Mouse (Mus musculus) limb, embryonic 15.5 days (tissue): ENCODE data around the gene Taok1. TPM values are rescaled to one million over a fixed set of nuclear protein-coding genes. Genes with fewer than 3 reads are reported as not detected.
A peak's percentile ranks its signal among the peaks of the same experiment; 100 is the strongest.

Source experiments
- ATAC-seq: fragments of 200-750 bp; cut with Nextera tagmentation; 2 replicates; pipeline ENCODE4 v1.8.0; 2017; ENCODE audit warnings: low read depth, moderate TSS enrichment; ENCODE audit not compliant: insufficient number of reproducible peaks, low FRiP score, low TSS enrichment
- H3K27ac ChIP-seq: fragments of 300-500 bp; sonication (generic); 2 replicates; pipeline ENCODE4 v1.5.1; 2015; ENCODE audit warnings: moderate library complexity, mild to moderate bottlenecking, inconsistent platforms
- H3K27me3 ChIP-seq: fragments of 300-500 bp; sonication (generic); 2 replicates; pipeline ENCODE4 v1.6.1; 2015; ENCODE audit warnings: inconsistent platforms
- H3K36me3 ChIP-seq: fragments of 300-500 bp; sonication (generic); 2 replicates; pipeline ENCODE4 v1.6.1; 2015; ENCODE audit warnings: inconsistent platforms
- H3K4me1 ChIP-seq: fragments of 300-500 bp; sonication (generic); 2 replicates; pipeline ENCODE4 v1.6.1; 2015; ENCODE audit warnings: inconsistent platforms
- H3K4me2 ChIP-seq: fragments of 300-500 bp; sonication (generic); 2 replicates; pipeline ENCODE4 v1.6.1; 2015; ENCODE audit warnings: mild to moderate bottlenecking, inconsistent platforms
- H3K4me3 ChIP-seq: fragments of 300-500 bp; sonication (generic); 2 replicates; pipeline ENCODE4 v1.5.1; 2015; ENCODE audit warnings: mild to moderate bottlenecking, inconsistent platforms
- H3K9ac ChIP-seq: fragments of 300-500 bp; sonication (generic); 2 replicates; pipeline ENCODE4 v1.6.1; 2015; ENCODE audit warnings: inconsistent platforms
- H3K9me3 ChIP-seq: fragments of 300-500 bp; sonication (generic); 2 replicates; pipeline ENCODE4 v1.6.1; 2016; ENCODE audit warnings: inconsistent platforms
- WGBS: fragments of 180-500 bp; shearing (Covaris S2); methylation state at CpG from one replicate; pipeline ENCODE4 v1.1.7; 2015; 5-methylcytosine and 5-hydroxymethylcytosine counted together
- polyA plus RNA-seq: library from polyadenylated mRNA; unstranded; fragments of >200 nt; fragmentation: Nextera tagmentation; extraction: Ambion mirVana; gene quantifications from 2 replicates; pipeline ENCODE4 v1.2.1, GENCODE M21; 2015

Gene Taok1
- polyA plus RNA-seq, 1 experiment from 2014 or later, result 13.3 TPM

- Histone ChIP-seq H3K9ac (peak within 1 kb of the TSS; percentile 41), H3K9me3 (no peaks in the 10 kb centered on the region), H3K4me2 (peak within 1 kb of the TSS; percentile 97), H3K36me3 (peaks cover 3% of the 10 kb centered on the region; the same call in 1 of the 2 replicates), H3K4me1 (peaks cover 37% of the 10 kb centered on the region), H3K27me3 (peaks cover 30% of the 10 kb centered on the region), H3K4me3 (peak within 1 kb of the TSS; percentile 72), H3K27ac (peak within 1 kb of the TSS; percentile 23; the same call in 1 of the 2 replicates)
- ATAC-seq, result peak; percentile 25; the same call in 1 of the 2 replicates
- WGBS, result under 1% methylated on average over 66 of the region's 72 CpGs
Measured at GRCm38 (mm10) chr11:77514832-77515636, 92.6 kb downstream of the Taok1 start, which contains the start of gene Abhd15. Gene Abhd15, plus strand, starts transcription at chr11:77515121.

GRCm38 (mm10) chr11:77514281-77514831 is 93.3 kb downstream of the Taok1 start:
- Histone ChIP-seq H3K27ac (peak overlapping the region; percentile 8; the same call in 1 of the 2 replicates), H3K36me3 (peaks cover 5% of the 10 kb centered on the region)

GRCm38 (mm10) chr11:77513811-77514170 is 93.8 kb downstream of the Taok1 start:
- Histone ChIP-seq H3K4me3 (peak overlapping the region; percentile 72), H3K27me3 (peaks cover 30% of the 10 kb centered on the region), H3K9ac (0 out of 2 replicates have a peak overlapping the region, but pooled peaks have one; percentile 33), H3K9me3 (no peaks in the 10 kb centered on the region), H3K36me3 (peaks cover 9% of the 10 kb centered on the region), H3K4me1 (peaks cover 42% of the 10 kb centered on the region), H3K4me2 (peak overlapping the region; percentile 72), H3K27ac (0 out of 2 replicates have a peak overlapping the region, but pooled peaks have one; percentile 23)
- no peak for ATAC-seq
- 9% methylated on average over 10 of the region's 10 CpGs for WGBS

More at GRCm38 (mm10) chr11:77514281-77514831, 93.3 kb downstream of the Taok1 start:
- H3K4me3 ChIP-seq, result peak overlapping the region; percentile 72
- peaks cover 30% of the 10 kb centered on the region for H3K27me3 ChIP-seq
- H3K9me3 ChIP-seq, result no peaks in the 10 kb centered on the region
- 14% methylated on average over 19 of the region's 19 CpGs for WGBS
- ATAC-seq, result no peak
- H3K4me2 ChIP-seq, result peak overlapping the region; percentile 97
- H3K4me1 ChIP-seq, result peaks cover 37% of the 10 kb centered on the region
- H3K9ac ChIP-seq, result no peak overlapping the region

- Histone ChIP-seq H3K36me3 (peaks cover 9% of the 10 kb centered on the region), H3K4me1 (peaks cover 48% of the 10 kb centered on the region), H3K27me3 (peaks cover 25% of the 10 kb centered on the region), H3K9me3 (no peaks in the 10 kb centered on the region), H3K9ac (peak overlapping the region; percentile 67), H3K4me3 (peak overlapping the region; percentile 72), H3K4me2 (peak overlapping the region; percentile 72), H3K27ac (peak overlapping the region; percentile 92)
- peak; percentile 84 for ATAC-seq
- under 1% methylated on average over 72 of the region's 84 CpGs for WGBS
Measured at GRCm38 (mm10) chr11:77512891-77513810, 94.5 kb downstream of the Taok1 start.

GRCm38 (mm10) chr11:77511336-77511735 is 96.3 kb downstream of the Taok1 start:
- peaks cover 14% of the 10 kb centered on the region for H3K27me3 ChIP-seq
- no peaks in the 10 kb centered on the region for H3K9me3 ChIP-seq
- H3K4me1 ChIP-seq, result peaks cover 66% of the 10 kb centered on the region
- ATAC-seq, result no peak
- H3K36me3 ChIP-seq, result peaks cover 23% of the 10 kb centered on the region
- H3K9ac ChIP-seq, result no peak overlapping the region
- 0 out of 2 replicates have a peak overlapping the region, but pooled peaks have one; percentile 72 for H3K4me2 ChIP-seq
- WGBS, result 73% methylated on average over 5 of the region's 5 CpGs
- H3K4me3 ChIP-seq, result no peak overlapping the region
- no peak overlapping the region for H3K27ac ChIP-seq

- Histone ChIP-seq H3K27me3 (no peaks in the 10 kb centered on the region), H3K9me3 (no peaks in the 10 kb centered on the region), H3K4me3 (peak overlapping the region; percentile 41), H3K4me1 (peaks cover 40% of the 10 kb centered on the region), H3K4me2 (peak overlapping the region; percentile 71), H3K27ac (peak overlapping the region; percentile 71), H3K36me3 (peaks cover 53% of the 10 kb centered on the region), H3K9ac (peak overlapping the region; percentile 39; the same call in 1 of the 2 replicates)
- ATAC-seq, result peak; percentile 58; the same call in 1 of the 2 replicates
- WGBS, result 16% methylated on average over 49 of the region's 49 CpGs
Measured at GRCm38 (mm10) chr11:77508068-77509021, 99.3 kb downstream of the Taok1 start.

GRCm38 (mm10) chr11:77507426-77507825 is 100.2 kb downstream of the Taok1 start:
- no peak overlapping the region for H3K4me3 ChIP-seq
- H3K27ac ChIP-seq, result peak overlapping the region; percentile 71
- no peak overlapping the region for H3K4me2 ChIP-seq
- H3K36me3 ChIP-seq, result peaks cover 62% of the 10 kb centered on the region
- H3K9me3 ChIP-seq, result no peaks in the 10 kb centered on the region
- H3K27me3 ChIP-seq, result no peaks in the 10 kb centered on the region
- 62% methylated on average over 4 of the region's 4 CpGs for WGBS
- H3K4me1 ChIP-seq, result peaks cover 48% of the 10 kb centered on the region
- no peak overlapping the region for H3K9ac ChIP-seq
- no peak for ATAC-seq

- H3K36me3 ChIP-seq, result peaks cover 65% of the 10 kb centered on the region
- WGBS, result 77% methylated on average over 6 of the region's 6 CpGs
- H3K4me3 ChIP-seq, result no peak overlapping the region
Measured at GRCm38 (mm10) chr11:77506941-77507340, 100.7 kb downstream of the Taok1 start.

GRCm38 (mm10) chr11:77506273-77506672 is 101.3 kb downstream of the Taok1 start:
- H3K27ac ChIP-seq, result peak overlapping the region; percentile 18; the same call in 1 of the 2 replicates
- WGBS, result 77% methylated on average over 14 of the region's 14 CpGs

More at GRCm38 (mm10) chr11:77506941-77507340, 100.7 kb downstream of the Taok1 start:
- Histone ChIP-seq H3K9me3 (no peaks in the 10 kb centered on the region), H3K27ac (peak overlapping the region; percentile 71; the same call in 1 of the 2 replicates), H3K27me3 (no peaks in the 10 kb centered on the region), H3K4me1 (peaks cover 45% of the 10 kb centered on the region), H3K9ac (0 out of 2 replicates have a peak overlapping the region, but pooled peaks have one; percentile 2), H3K4me2 (no peak overlapping the region)
- no peak for ATAC-seq

GRCm38 (mm10) chr11:77505291-77505980 is 102.2 kb downstream of the Taok1 start:
- Histone ChIP-seq H3K4me1 (peaks cover 48% of the 10 kb centered on the region), H3K9ac (no peak overlapping the region), H3K27ac (no peak overlapping the region), H3K36me3 (peaks cover 72% of the 10 kb centered on the region), H3K4me3 (no peak overlapping the region), H3K9me3 (no peaks in the 10 kb centered on the region), H3K4me2 (no peak overlapping the region), H3K27me3 (no peaks in the 10 kb centered on the region)
- ATAC-seq, result no peak
- WGBS, result 89% methylated on average over 22 of the region's 22 CpGs

More at GRCm38 (mm10) chr11:77506273-77506672, 101.3 kb downstream of the Taok1 start:
- Histone ChIP-seq H3K27me3 (no peaks in the 10 kb centered on the region), H3K9ac (0 out of 2 replicates have a peak overlapping the region, but pooled peaks have one; percentile 2), H3K4me3 (no peak overlapping the region), H3K36me3 (peaks cover 66% of the 10 kb centered on the region), H3K9me3 (no peaks in the 10 kb centered on the region), H3K4me2 (no peak overlapping the region), H3K4me1 (peaks cover 40% of the 10 kb centered on the region)
- ATAC-seq, result no peak
